Mouse (Mus musculus): ENCODE data around the gene Arhgef28. TPM values are rescaled to one million over a fixed set of nuclear protein-coding genes. Genes with fewer than 3 reads are reported as not detected.

The Arhgef28 gene
- total and polyA plus RNA-seq, 3 experiments = not detected

DNA sequence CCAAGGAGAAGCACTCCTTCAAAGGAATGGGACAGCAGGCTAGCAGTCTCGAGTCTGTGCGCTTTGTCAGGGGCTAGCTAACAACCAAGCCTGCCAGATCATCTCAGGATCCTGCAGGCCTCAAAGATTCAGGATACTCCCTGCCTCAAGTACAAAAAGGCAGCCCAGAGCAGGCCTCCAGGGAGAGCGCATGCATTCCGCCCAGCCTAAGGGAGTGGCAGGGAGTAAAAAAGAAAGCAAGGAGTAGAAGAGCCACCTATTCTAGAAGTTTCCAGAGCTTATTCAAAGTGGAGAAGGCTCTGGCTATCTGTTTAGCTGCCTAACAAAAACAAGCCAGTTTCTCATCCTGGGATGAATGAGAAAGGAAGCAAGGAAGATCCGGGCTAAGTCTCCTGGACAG lies 128.0 kb downstream of the Arhgef28 start:
- Histone ChIP-seq H3K36me3 (ENCODE audit: control insufficient read depth in 1 of 2, insufficient read depth in 2 of 2, low read length in 2 of 2) (no peaks in the 10 kb centered on the region), H3K4me1 (ENCODE audit: control insufficient read depth in 1 of 2, insufficient read depth in 2 of 2, low read length in 2 of 2) (no peaks in the 10 kb centered on the region), H3K79me2 (ENCODE audit: control insufficient read depth, insufficient read depth, low read length, poor library complexity) (no peaks in the 10 kb centered on the region), H3K4me3 (ENCODE audit: control insufficient read depth in 1 of 2, insufficient read depth in 1 of 2, low read depth in 2 of 2, low read length in 2 of 2) (no peak overlapping the region), H3K9ac (ENCODE audit: control insufficient read depth, low read depth, low read length, poor library complexity, severe bottlenecking) (no peak overlapping the region), H3K27me3 (ENCODE audit: control insufficient read depth in 1 of 2, insufficient read depth in 2 of 2, low read length in 2 of 2) (no peaks in the 10 kb centered on the region; a peak in 1 of 4 replicates), H3K9me3 (replicated peaks; ENCODE audit: insufficient read depth, low read length) (no peaks in the 10 kb centered on the region), H3K27ac (ENCODE audit: control insufficient read depth, low read depth, low read length) (no peak overlapping the region)
- no peak for DNase-seq (ENCODE audit: low read depth, low spot score)
- TF ChIP-seq POLR2A (IDR thresholded peaks at IDR 0.05; ENCODE audit: control insufficient read depth in 1 of 2, insufficient read depth in 1 of 2, low read depth in 1 of 2, low read length in 2 of 2, poor library complexity in 1 of 2) = no peak

DNA sequence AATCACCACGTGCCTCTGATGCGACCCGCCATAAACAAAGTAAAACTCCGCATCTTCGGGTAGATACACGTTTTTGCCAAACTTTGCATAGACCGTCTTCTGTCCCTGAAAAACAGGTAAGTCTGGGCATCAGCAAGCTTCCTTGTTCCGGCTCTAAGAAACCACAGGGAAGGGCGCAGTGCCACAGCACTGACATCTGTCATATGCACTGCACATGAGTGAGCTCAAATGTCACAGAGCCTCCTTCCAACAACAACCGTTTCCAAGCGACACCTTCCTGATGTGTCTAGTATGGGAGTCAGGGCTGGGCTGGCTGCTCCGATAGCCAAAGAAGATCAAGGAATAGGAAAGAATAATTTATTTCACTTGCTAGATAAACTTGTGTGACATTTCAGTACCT lies 129.0 kb downstream of the Arhgef28 start:
- H3K9me3 ChIP-seq (replicated peaks; ENCODE audit: insufficient read depth, low read length) = no peaks in the 10 kb centered on the region
- no peak overlapping the region for H3K9ac ChIP-seq (ENCODE audit: control insufficient read depth, low read depth, low read length, poor library complexity, severe bottlenecking)
- TF ChIP-seq RCOR1 (IDR thresholded peaks at IDR 0.05; ENCODE audit: low read depth, low read length) (no peak), MXI1 (IDR thresholded peaks at IDR 0.05; ENCODE audit: low read depth, low read length) (no peak), NELFE (IDR thresholded peaks at IDR 0.05; ENCODE audit: low read depth, low read length) (no peak), ZC3H11A (IDR thresholded peaks at IDR 0.05; ENCODE audit: low read depth, low read length) (no peak), MYB (IDR thresholded peaks at IDR 0.05; ENCODE audit: low read depth, low read length) (no peak), CHD1 (IDR thresholded peaks at IDR 0.05; ENCODE audit: low read depth, low read length) (no peak), POLR2AphosphoS2 (IDR thresholded peaks at IDR 0.05; ENCODE audit: low read length) (no peak)
- no peaks in the 10 kb centered on the region for H3K4me1 ChIP-seq (ENCODE audit: control insufficient read depth in 1 of 2, insufficient read depth in 2 of 2, low read length in 2 of 2)
- H3K4me3 ChIP-seq (ENCODE audit: control insufficient read depth in 1 of 2, insufficient read depth in 1 of 2, low read depth in 2 of 2, low read length in 2 of 2) = no peak overlapping the region
- no peaks in the 10 kb centered on the region for H3K36me3 ChIP-seq (ENCODE audit: control insufficient read depth in 1 of 2, insufficient read depth in 2 of 2, low read length in 2 of 2)
- H3K27me3 ChIP-seq (ENCODE audit: control insufficient read depth in 1 of 2, insufficient read depth in 2 of 2, low read length in 2 of 2) = no peaks in the 10 kb centered on the region; a peak in 1 of 4 replicates
- H3K27ac ChIP-seq (ENCODE audit: control insufficient read depth, low read depth, low read length) = no peak overlapping the region
- H3K79me2 ChIP-seq (ENCODE audit: control insufficient read depth, insufficient read depth, low read length, poor library complexity) = no peaks in the 10 kb centered on the region
- no peak for DNase-seq (ENCODE audit: low read depth, low spot score)

DNA sequence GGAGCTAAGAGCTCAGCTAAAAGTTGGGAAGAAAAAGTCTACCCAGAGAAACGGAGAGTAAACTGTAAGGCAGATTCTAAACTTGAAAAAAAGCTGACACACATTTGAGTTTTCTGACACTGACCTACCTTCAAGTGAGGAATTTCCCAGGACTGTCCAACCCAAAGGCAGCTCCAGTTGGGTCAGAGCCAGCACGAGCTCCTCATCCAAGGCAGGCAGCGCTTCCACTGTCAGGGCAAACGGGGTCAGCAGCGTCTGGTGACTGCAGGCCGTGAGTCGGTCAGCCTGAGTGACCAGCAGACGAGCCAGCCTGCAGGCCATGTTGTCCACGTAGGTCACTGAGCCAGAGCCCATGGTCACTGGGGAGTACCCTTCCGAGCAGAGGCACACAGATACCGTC lies 131.4 kb downstream of the Arhgef28 start:
- Histone ChIP-seq H3K9me3 (replicated peaks; ENCODE audit: insufficient read depth, low read length) (no peaks in the 10 kb centered on the region), H3K27ac (ENCODE audit: control insufficient read depth, low read depth, low read length) (no peak overlapping the region), H3K4me1 (ENCODE audit: control insufficient read depth in 1 of 2, insufficient read depth in 2 of 2, low read length in 2 of 2) (no peaks in the 10 kb centered on the region), H3K27me3 (ENCODE audit: control insufficient read depth in 1 of 2, insufficient read depth in 2 of 2, low read length in 2 of 2) (no peaks in the 10 kb centered on the region), H3K4me3 (ENCODE audit: control insufficient read depth in 1 of 2, insufficient read depth in 1 of 2, low read depth in 2 of 2, low read length in 2 of 2) (no peak overlapping the region), H3K9ac (ENCODE audit: control insufficient read depth, low read depth, low read length, poor library complexity, severe bottlenecking) (no peak overlapping the region), H3K79me2 (ENCODE audit: control insufficient read depth, insufficient read depth, low read length, poor library complexity) (no peaks in the 10 kb centered on the region), H3K36me3 (ENCODE audit: control insufficient read depth in 1 of 2, insufficient read depth in 2 of 2, low read length in 2 of 2) (no peaks in the 10 kb centered on the region)
- no peak for DNase-seq (ENCODE audit: low read depth, low spot score)
- TF ChIP-seq NELFE (IDR thresholded peaks at IDR 0.05; ENCODE audit: low read depth, low read length) = no peak
- TF ChIP-seq CTCF (IDR thresholded peaks at IDR 0.05 in 2 of 3, conservative IDR thresholded peaks at IDR 0.05 in 1 of 3; ENCODE audit: control insufficient read depth in 1 of 3, insufficient read depth in 1 of 3, low read depth in 2 of 3, low read length in 3 of 3, poor library complexity in 1 of 3, severe bottlenecking in 1 of 3) = no peak
- no peak for TF ChIP-seq BHLHE40 (IDR thresholded peaks at IDR 0.05; ENCODE audit: borderline replicate concordance, low read depth, low read length)
- TF ChIP-seq TBP (IDR thresholded peaks at IDR 0.05; ENCODE audit: low read depth, low read length) = no peak
- TF ChIP-seq EP300 (IDR thresholded peaks at IDR 0.05; ENCODE audit: low read depth in 1 of 2, low read length in 2 of 2) = no peak
- TF ChIP-seq HCFC1 (IDR thresholded peaks at IDR 0.05; ENCODE audit: low read depth, low read length) = no peak
- no peak for TF ChIP-seq GATA1 (IDR thresholded peaks at IDR 0.05; ENCODE audit: low read depth, low read length)
- TF ChIP-seq MEF2A (IDR thresholded peaks at IDR 0.05; ENCODE audit: extremely low read depth, insufficient replicate concordance, low read depth, low read length, poor library complexity, severe bottlenecking) = no peak
- no peak for TF ChIP-seq JUND (IDR thresholded peaks at IDR 0.05; ENCODE audit: low read depth, low read length)
- TF ChIP-seq RAD21 (IDR thresholded peaks at IDR 0.05; ENCODE audit: low read depth, low read length) = no peak
- TF ChIP-seq CHD2 (IDR thresholded peaks at IDR 0.05; ENCODE audit: low read length) = no peak
- TF ChIP-seq E2F4 (IDR thresholded peaks at IDR 0.05; ENCODE audit: borderline replicate concordance, low read depth, low read length) = no peak
- TF ChIP-seq TCF12 (IDR thresholded peaks at IDR 0.05; ENCODE audit: low read depth, low read length) = no peak
- TF ChIP-seq ETS1 (IDR thresholded peaks at IDR 0.05; ENCODE audit: low read depth, low read length) = no peak
- TF ChIP-seq ZKSCAN1 (IDR thresholded peaks at IDR 0.05; ENCODE audit: low read depth, low read length) = no peak
- no peak for TF ChIP-seq MAFK (IDR thresholded peaks at IDR 0.05; ENCODE audit: borderline replicate concordance, low read depth, low read length)
- no peak for TF ChIP-seq MYC (IDR thresholded peaks at IDR 0.05; ENCODE audit: low read depth, low read length)
- TF ChIP-seq USF1 (IDR thresholded peaks at IDR 0.05; ENCODE audit: low read depth, low read length) = no peak
